Mouse (Mus musculus): ENCODE measurements at regions not wholly inside any gene's neighbourhood (a gene's known extent, or its start where the extent isn't known, plus 50 kb on each side); places are given as distances from the start of the nearest gene placed in this dataset.

- no peak for DNase-seq (ENCODE audit: low spot score)
Observed at GRCm38 (mm10) chr8:34703351-34703750, 591.8 kb upstream of the Gm10131 start.

- DNase-seq (ENCODE audit: low spot score): no peak
Observed at GRCm38 (mm10) chr8:34702806-34703205, 591.3 kb upstream of the Gm10131 start.

GRCm38 (mm10) chr8:34699015-34699414, 587.5 kb upstream of the Gm10131 start:
- DNase-seq (ENCODE audit: low spot score): no peak

- no peak for DNase-seq (ENCODE audit: low spot score)
Observed at GRCm38 (mm10) chr8:34696365-34696764, 584.8 kb upstream of the Gm10131 start.

GRCm38 (mm10) chr8:34692606-34693005, 581.1 kb upstream of the Gm10131 start:
- no peak for DNase-seq (ENCODE audit: low spot score)

- DNase-seq (ENCODE audit: low spot score): no peak
Observed at GRCm38 (mm10) chr8:34691776-34692175, 580.2 kb upstream of the Gm10131 start.

- DNase-seq (ENCODE audit: low spot score): no peak
Observed at GRCm38 (mm10) chr8:34689825-34690493, 578.4 kb upstream of the Gm10131 start.

GRCm38 (mm10) chr8:34689049-34689824, 577.7 kb upstream of the Gm10131 start:
- DNase-seq (ENCODE audit: low spot score): no peak

GRCm38 (mm10) chr8:34688396-34689048, 577.0 kb upstream of the Gm10131 start:
- no peak for DNase-seq (ENCODE audit: low spot score)

- DNase-seq (ENCODE audit: low spot score): no peak
Observed at GRCm38 (mm10) chr8:34686371-34686770, 574.8 kb upstream of the Gm10131 start.

GRCm38 (mm10) chr8:34684683-34685082, 573.1 kb upstream of the Gm10131 start:
- DNase-seq (ENCODE audit: low spot score): no peak

GRCm38 (mm10) chr8:34683173-34683572, 571.6 kb upstream of the Gm10131 start:
- DNase-seq (ENCODE audit: low spot score): no peak

- DNase-seq (ENCODE audit: low spot score): no peak
Observed at GRCm38 (mm10) chr8:34682221-34682620, 570.7 kb upstream of the Gm10131 start.

GRCm38 (mm10) chr8:34679565-34680291, 568.2 kb upstream of the Gm10131 start:
- DNase-seq (ENCODE audit: low spot score): peak; percentile 32

- DNase-seq (ENCODE audit: low spot score): no peak
Observed at GRCm38 (mm10) chr8:34678879-34679278, 567.3 kb upstream of the Gm10131 start.

GRCm38 (mm10) chr8:34671716-34672115, 560.2 kb upstream of the Gm10131 start:
- peak; percentile 18 for DNase-seq (ENCODE audit: low spot score)

GRCm38 (mm10) chr8:34670930-34671715, 559.6 kb upstream of the Gm10131 start:
- no peak for DNase-seq (ENCODE audit: low spot score)

GRCm38 (mm10) chr8:34669146-34669545, 557.6 kb upstream of the Gm10131 start:
- no peak for DNase-seq (ENCODE audit: low spot score)

- no peak for DNase-seq (ENCODE audit: low spot score)
Observed at GRCm38 (mm10) chr8:34664429-34664828, 552.9 kb upstream of the Gm10131 start.

- DNase-seq (ENCODE audit: low spot score): no peak
Observed at GRCm38 (mm10) chr8:34662532-34662931, 551.0 kb upstream of the Gm10131 start.

- no peak for DNase-seq (ENCODE audit: low spot score)
Observed at GRCm38 (mm10) chr8:34651750-34652149, 540.2 kb upstream of the Gm10131 start.
